Mouse (Mus musculus): ENCODE measurements at regions not wholly inside any gene's neighbourhood (a gene's known extent, or its start where the extent isn't known, plus 50 kb on each side); places are given as distances from the start of the nearest gene placed in this dataset.

DNA sequence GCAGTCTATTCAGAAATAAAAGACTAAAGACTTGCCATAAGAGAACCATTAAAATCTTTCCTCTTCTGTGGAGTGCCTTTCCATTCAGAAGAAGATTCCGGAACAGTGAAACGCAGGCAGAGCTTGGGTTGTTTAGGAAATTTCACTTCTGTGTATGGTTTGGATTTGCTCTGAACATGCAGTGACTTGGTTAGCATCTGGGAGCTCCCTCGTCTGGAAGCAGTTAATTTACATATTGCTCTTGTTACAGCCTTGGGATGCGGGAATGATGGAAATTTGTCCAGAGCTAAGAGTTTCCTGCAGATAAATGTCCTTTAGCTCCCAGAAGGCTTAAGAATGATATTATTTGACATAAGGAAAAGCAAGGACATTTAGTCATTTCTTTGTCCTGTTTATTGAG is 56.4 kb upstream of the Itga6 start:
- TF ChIP-seq CTCF (IDR thresholded peaks at IDR 0.05; ENCODE audit: low read depth) (no peak), EP300 (IDR thresholded peaks at IDR 0.05; ENCODE audit: low read depth) (no peak)

All from liver, postnatal 0 days (tissue).